Mouse (Mus musculus): ENCODE data around the gene Pan2. TPM values are rescaled to one million over a fixed set of nuclear protein-coding genes. Genes with fewer than 3 reads are reported as not detected.

The Pan2 gene
- polyA plus RNA-seq, 1 experiment from 2014 or later: 20.8 TPM

- peaks cover 5% of the 10 kb centered on the region for H3K4me1 ChIP-seq (ENCODE audit: control insufficient read depth, insufficient read depth, low read length)
- H3K27me3 ChIP-seq (ENCODE audit: control insufficient read depth, insufficient read depth, low read depth, low read length): no peaks in the 10 kb centered on the region
- no peaks in the 10 kb centered on the region for H3K9me3 ChIP-seq (replicated peaks; ENCODE audit: control insufficient read depth, low read length, poor library complexity, severe bottlenecking)
- no peak for ATAC-seq
- no peak overlapping the region for H3K9ac ChIP-seq (ENCODE audit: low read depth, low read length)
- peaks cover 3% of the 10 kb centered on the region; the same call in 1 of the 2 replicates for H3K36me3 ChIP-seq (ENCODE audit: control insufficient read depth, insufficient read depth, low read length)
- no peak overlapping the region for H3K27ac ChIP-seq (ENCODE audit: low read length)
- 73% methylated on average over 11 of the region's 11 CpGs for WGBS
- H3K4me3 ChIP-seq (ENCODE audit: low read depth, low read length): no peak overlapping the region
- no peak overlapping the region for H3K4me2 ChIP-seq (ENCODE audit: low read length)
These were observed 5.5 kb upstream of the Pan2 start for GRCm38 (mm10) chr10:128297622-128298021.

DNA sequence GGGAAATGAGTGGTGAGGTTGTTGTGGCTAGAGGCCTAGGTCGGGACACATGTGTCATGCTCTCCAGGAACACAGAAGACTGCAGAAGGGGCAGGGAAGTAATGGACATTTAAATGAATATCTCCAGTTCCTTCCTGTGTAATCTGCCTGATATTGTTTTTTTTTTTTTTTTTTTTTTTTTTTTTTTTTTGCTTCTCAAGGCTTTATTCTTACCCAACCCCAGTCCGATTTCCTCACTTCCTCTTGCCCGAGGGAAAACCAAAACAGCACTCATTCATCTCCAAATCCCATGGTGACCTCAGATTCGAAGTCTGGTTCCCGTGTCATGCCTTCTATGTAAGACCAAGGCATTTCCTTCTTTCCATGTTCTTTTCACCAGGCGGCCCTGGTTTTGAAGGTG is 4.9 kb upstream of the Pan2 start:
- no peaks in the 10 kb centered on the region for H3K27me3 ChIP-seq (ENCODE audit: control insufficient read depth, insufficient read depth, low read depth, low read length)
- H3K9ac ChIP-seq (ENCODE audit: low read depth, low read length): no peak overlapping the region
- no peak overlapping the region for H3K27ac ChIP-seq (ENCODE audit: low read length)
- whole genome bisulfite sequencing: 82% methylated on average over 6 of the region's 6 CpGs
- H3K4me1 ChIP-seq (ENCODE audit: control insufficient read depth, insufficient read depth, low read length): peaks cover 5% of the 10 kb centered on the region
- H3K9me3 ChIP-seq (replicated peaks; ENCODE audit: control insufficient read depth, low read length, poor library complexity, severe bottlenecking): no peaks in the 10 kb centered on the region
- H3K36me3 ChIP-seq (ENCODE audit: control insufficient read depth, insufficient read depth, low read length): no peaks in the 10 kb centered on the region
- H3K4me2 ChIP-seq (ENCODE audit: low read length): no peak overlapping the region
- no peak overlapping the region for H3K4me3 ChIP-seq (ENCODE audit: low read depth, low read length)
- ATAC-seq: no peak

GRCm38 (mm10) chr10:128298702-128299171 is 4.4 kb upstream of the Pan2 start, which contains the start of gene Il23a:
Gene Il23a (minus strand): TSS chr10:128298752.
- no peak for ATAC-seq
- Histone ChIP-seq H3K4me1 (ENCODE audit: control insufficient read depth, insufficient read depth, low read length) (peaks cover 5% of the 10 kb centered on the region), H3K4me2 (ENCODE audit: low read length) (no peak within 1 kb of the TSS), H3K4me3 (ENCODE audit: low read depth, low read length) (no peak within 1 kb of the TSS), H3K9ac (ENCODE audit: low read depth, low read length) (no peak within 1 kb of the TSS), H3K27me3 (ENCODE audit: control insufficient read depth, insufficient read depth, low read depth, low read length) (no peaks in the 10 kb centered on the region), H3K27ac (ENCODE audit: low read length) (no peak within 1 kb of the TSS), H3K36me3 (ENCODE audit: control insufficient read depth, insufficient read depth, low read length) (no peaks in the 10 kb centered on the region), H3K9me3 (replicated peaks; ENCODE audit: control insufficient read depth, low read length, poor library complexity, severe bottlenecking) (no peaks in the 10 kb centered on the region)
- WGBS: 85% methylated on average over 11 of the region's 11 CpGs

GRCm38 (mm10) chr10:128302357-128302756 is 778 bp upstream of the Pan2 start:
- peak overlapping the region; percentile 68 for H3K9ac ChIP-seq (ENCODE audit: low read depth, low read length)
- no peaks in the 10 kb centered on the region for H3K36me3 ChIP-seq (ENCODE audit: control insufficient read depth, insufficient read depth, low read length)
- peak overlapping the region; percentile 53 for H3K4me3 ChIP-seq (ENCODE audit: low read depth, low read length)
- H3K4me1 ChIP-seq (ENCODE audit: control insufficient read depth, insufficient read depth, low read length): peaks cover 13% of the 10 kb centered on the region
- 39% methylated on average over 3 of the region's 3 CpGs for WGBS
- ATAC-seq: no peak
- no peaks in the 10 kb centered on the region for H3K9me3 ChIP-seq (replicated peaks; ENCODE audit: control insufficient read depth, low read length, poor library complexity, severe bottlenecking)
- no peaks in the 10 kb centered on the region for H3K27me3 ChIP-seq (ENCODE audit: control insufficient read depth, insufficient read depth, low read depth, low read length)
- H3K27ac ChIP-seq (ENCODE audit: low read length): peak overlapping the region; percentile 93
- H3K4me2 ChIP-seq (ENCODE audit: low read length): peak overlapping the region; percentile 64

DNA sequence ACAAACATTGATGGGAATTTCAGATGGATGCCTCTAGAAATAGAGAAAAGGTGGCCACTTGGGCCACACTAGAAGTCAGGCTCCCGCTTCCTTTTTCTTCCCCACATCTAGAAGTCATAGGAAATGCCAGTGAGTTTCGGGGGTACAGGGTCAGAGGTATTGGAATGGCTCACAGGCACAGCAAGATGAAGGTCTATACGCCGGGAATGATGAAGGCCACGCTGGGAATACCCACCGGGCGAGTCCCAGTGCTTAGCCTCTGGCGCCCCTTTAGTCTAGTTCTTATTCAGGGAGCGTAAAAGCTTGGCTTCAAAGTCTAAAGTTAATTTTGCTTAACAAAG is 380 bp upstream of the Pan2 start:
- no peaks in the 10 kb centered on the region for H3K36me3 ChIP-seq (ENCODE audit: control insufficient read depth, insufficient read depth, low read length)
- no peaks in the 10 kb centered on the region for H3K27me3 ChIP-seq (ENCODE audit: control insufficient read depth, insufficient read depth, low read depth, low read length)
- under 1% methylated on average over 9 of the region's 9 CpGs for WGBS
- peak overlapping the region; percentile 53 for H3K4me3 ChIP-seq (ENCODE audit: low read depth, low read length)
- no peaks in the 10 kb centered on the region for H3K9me3 ChIP-seq (replicated peaks; ENCODE audit: control insufficient read depth, low read length, poor library complexity, severe bottlenecking)
- ATAC-seq: peak; percentile 55
- H3K4me2 ChIP-seq (ENCODE audit: low read length): peak overlapping the region; percentile 64
- peaks cover 13% of the 10 kb centered on the region for H3K4me1 ChIP-seq (ENCODE audit: control insufficient read depth, insufficient read depth, low read length)
- peak overlapping the region; percentile 68 for H3K9ac ChIP-seq (ENCODE audit: low read depth, low read length)
- peak overlapping the region; percentile 93 for H3K27ac ChIP-seq (ENCODE audit: low read length)

DNA sequence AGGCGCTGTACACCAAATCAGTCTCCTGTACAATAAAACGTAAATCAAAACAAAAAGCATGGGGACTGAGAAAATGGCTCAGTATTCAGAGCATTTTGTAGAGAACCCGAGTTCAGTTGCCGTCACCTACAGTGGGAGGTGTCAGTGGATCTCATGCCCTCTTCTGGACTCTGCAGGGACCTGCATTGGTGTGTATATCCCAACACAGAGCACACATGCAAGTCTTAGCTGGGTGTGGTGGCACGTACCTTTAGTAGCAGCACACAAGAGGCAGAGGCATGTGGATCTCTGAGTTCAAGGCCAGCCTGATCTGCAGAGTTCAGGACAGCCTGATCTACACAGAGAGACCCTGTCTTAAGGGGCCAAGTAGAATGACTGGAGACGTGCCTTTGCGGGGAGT is 6.5 kb downstream of the Pan2 start:
- Histone ChIP-seq H3K36me3 (ENCODE audit: control insufficient read depth, insufficient read depth, low read length) (peaks cover 18% of the 10 kb centered on the region), H3K4me3 (ENCODE audit: low read depth, low read length) (no peak overlapping the region), H3K27me3 (ENCODE audit: control insufficient read depth, insufficient read depth, low read depth, low read length) (no peaks in the 10 kb centered on the region), H3K4me1 (ENCODE audit: control insufficient read depth, insufficient read depth, low read length) (no peaks in the 10 kb centered on the region; the same call in 1 of the 2 replicates), H3K27ac (ENCODE audit: low read length) (0 out of 2 replicates have a peak overlapping the region, but pooled peaks have one; percentile 10), H3K4me2 (ENCODE audit: low read length) (no peak overlapping the region), H3K9ac (ENCODE audit: low read depth, low read length) (no peak overlapping the region), H3K9me3 (replicated peaks; ENCODE audit: control insufficient read depth, low read length, poor library complexity, severe bottlenecking) (no peaks in the 10 kb centered on the region)
- 95% methylated on average over 7 of the region's 7 CpGs for WGBS
- ATAC-seq: no peak

DNA sequence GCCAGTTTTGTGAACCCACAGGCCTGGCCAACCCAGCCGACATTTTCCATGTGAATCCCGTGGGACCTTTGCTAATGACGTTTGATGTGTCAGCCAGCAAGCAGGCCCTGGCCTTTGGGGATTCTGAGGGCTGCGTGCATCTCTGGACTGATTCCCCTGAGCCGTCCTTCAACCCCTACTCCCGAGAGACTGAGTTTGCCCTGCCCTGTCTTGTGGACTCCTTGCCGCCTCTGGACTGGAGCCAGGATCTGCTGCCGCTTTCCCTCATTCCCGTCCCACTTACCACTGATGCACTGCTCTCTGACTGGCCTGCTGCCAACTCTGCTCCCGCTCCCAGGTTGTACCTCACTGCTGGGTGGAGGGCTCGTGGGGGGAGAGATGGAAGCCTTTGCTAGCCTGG is 7.0 kb downstream of the Pan2 start:
- WGBS: 58% methylated on average over 11 of the region's 11 CpGs
- 0 out of 2 replicates have a peak overlapping the region, but pooled peaks have one; percentile 10 for H3K27ac ChIP-seq (ENCODE audit: low read length)
- H3K9me3 ChIP-seq (replicated peaks; ENCODE audit: control insufficient read depth, low read length, poor library complexity, severe bottlenecking): no peaks in the 10 kb centered on the region
- H3K36me3 ChIP-seq (ENCODE audit: control insufficient read depth, insufficient read depth, low read length): peaks cover 23% of the 10 kb centered on the region
- ATAC-seq: no peak
- H3K4me2 ChIP-seq (ENCODE audit: low read length): no peak overlapping the region
- H3K27me3 ChIP-seq (ENCODE audit: control insufficient read depth, insufficient read depth, low read depth, low read length): no peaks in the 10 kb centered on the region
- no peak overlapping the region for H3K4me3 ChIP-seq (ENCODE audit: low read depth, low read length)
- H3K4me1 ChIP-seq (ENCODE audit: control insufficient read depth, insufficient read depth, low read length): no peaks in the 10 kb centered on the region; the same call in 1 of the 2 replicates
- no peak overlapping the region for H3K9ac ChIP-seq (ENCODE audit: low read depth, low read length)

DNA sequence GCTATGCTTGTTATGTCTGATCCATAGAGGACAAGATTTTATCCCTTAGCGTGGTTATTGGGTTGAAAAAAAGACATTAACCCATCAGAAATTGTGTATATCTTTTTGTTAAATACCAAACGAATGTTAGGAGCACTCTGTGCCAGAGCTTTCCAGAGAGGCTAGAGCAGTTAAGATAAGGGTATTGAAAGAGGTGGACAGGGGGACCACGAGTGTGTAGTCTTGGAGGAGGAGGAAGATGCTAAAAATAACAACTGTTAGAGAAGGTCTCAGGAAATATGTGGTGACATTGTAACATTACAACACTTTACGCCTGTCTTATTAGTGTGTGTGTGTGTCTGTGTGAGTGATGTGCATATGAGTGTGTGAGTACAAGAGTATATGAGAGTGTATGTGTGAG is 7.8 kb downstream of the Pan2 start:
- Histone ChIP-seq H3K4me1 (ENCODE audit: control insufficient read depth, insufficient read depth, low read length) (no peaks in the 10 kb centered on the region; the same call in 1 of the 2 replicates), H3K9ac (ENCODE audit: low read depth, low read length) (no peak overlapping the region), H3K4me2 (ENCODE audit: low read length) (no peak overlapping the region), H3K27me3 (ENCODE audit: control insufficient read depth, insufficient read depth, low read depth, low read length) (no peaks in the 10 kb centered on the region), H3K27ac (ENCODE audit: low read length) (no peak overlapping the region), H3K9me3 (replicated peaks; ENCODE audit: control insufficient read depth, low read length, poor library complexity, severe bottlenecking) (no peaks in the 10 kb centered on the region), H3K36me3 (ENCODE audit: control insufficient read depth, insufficient read depth, low read length) (peaks cover 27% of the 10 kb centered on the region), H3K4me3 (ENCODE audit: low read depth, low read length) (no peak overlapping the region)
- ATAC-seq: no peak
- WGBS: 87% methylated on average over 4 of the region's 4 CpGs

GRCm38 (mm10) chr10:128315578-128315977 is 12.4 kb downstream of the Pan2 start:
- 93% methylated on average over 8 of the region's 8 CpGs for WGBS
- Histone ChIP-seq H3K4me2 (ENCODE audit: low read length) (no peak overlapping the region), H3K4me3 (ENCODE audit: low read depth, low read length) (no peak overlapping the region), H3K27me3 (ENCODE audit: control insufficient read depth, insufficient read depth, low read depth, low read length) (no peaks in the 10 kb centered on the region), H3K9ac (ENCODE audit: low read depth, low read length) (no peak overlapping the region), H3K27ac (ENCODE audit: low read length) (no peak overlapping the region), H3K4me1 (ENCODE audit: control insufficient read depth, insufficient read depth, low read length) (no peaks in the 10 kb centered on the region; the same call in 1 of the 2 replicates), H3K36me3 (ENCODE audit: control insufficient read depth, insufficient read depth, low read length) (peaks cover 30% of the 10 kb centered on the region), H3K9me3 (replicated peaks; ENCODE audit: control insufficient read depth, low read length, poor library complexity, severe bottlenecking) (no peaks in the 10 kb centered on the region)
- no peak for ATAC-seq
